Mouse (Mus musculus) hindbrain, embryonic 15.5 days (tissue): ENCODE data around the gene Eci1. TPM values are rescaled to one million over a fixed set of nuclear protein-coding genes. Genes with fewer than 3 reads are reported as not detected.
"Not testable (repeated sequence)": the region's sequence is repeated elsewhere in the genome, so short reads cannot be mapped to it uniquely, and the experiment has no call there.

Experiments used
- ATAC-seq: fragments of 200-750 bp; cut with Nextera tagmentation; 2 replicates; pipeline ENCODE4 v1.8.0; 2017; ENCODE audit warnings: low read depth, moderate number of reproducible peaks, moderate TSS enrichment; ENCODE audit not compliant: low FRiP score
- H3K27ac ChIP-seq: fragments of 300-500 bp; sonication (generic); replicated peaks from 2 replicates; pipeline ENCODE4 v1.5.1; 2015; ENCODE audit warnings: mild to moderate bottlenecking, inconsistent platforms
- H3K27me3 ChIP-seq: fragments of 300-500 bp; sonication (generic); 2 replicates; pipeline ENCODE4 v1.6.1; 2015; ENCODE audit warnings: control low read depth, inconsistent platforms
- H3K36me3 ChIP-seq: fragments of 300-500 bp; sonication (generic); 2 replicates; pipeline ENCODE4 v1.6.1; 2015; ENCODE audit warnings: control low read depth, inconsistent platforms
- H3K4me1 ChIP-seq: fragments of 300-500 bp; sonication (generic); replicated peaks from 2 replicates; pipeline ENCODE4 v1.6.1; 2015; ENCODE audit warnings: control low read depth, inconsistent platforms
- H3K4me2 ChIP-seq: fragments of 300-500 bp; sonication (generic); 2 replicates; pipeline ENCODE4 v1.6.1; 2015; ENCODE audit warnings: moderate library complexity, mild to moderate bottlenecking, inconsistent platforms
- H3K4me3 ChIP-seq: fragments of 300-500 bp; sonication (generic); 2 replicates; pipeline ENCODE4 v1.5.1; 2015; ENCODE audit warnings: mild to moderate bottlenecking, inconsistent platforms
- H3K9ac ChIP-seq: fragments of 300-500 bp; sonication (generic); 2 replicates; pipeline ENCODE4 v1.6.1; 2015; ENCODE audit warnings: inconsistent platforms
- H3K9me3 ChIP-seq: fragments of 300-500 bp; sonication (generic); 2 replicates; pipeline ENCODE4 v1.6.1; 2016; ENCODE audit warnings: control low read depth, inconsistent platforms
- WGBS: fragments of 180-500 bp; shearing (Covaris S2); methylation state at CpG from one replicate; pipeline ENCODE4 v1.1.7; 2015; 5-methylcytosine and 5-hydroxymethylcytosine counted together
- polyA plus RNA-seq: library from polyadenylated mRNA; unstranded; fragments of >200 nt; fragmentation: Nextera tagmentation; extraction: Ambion mirVana; gene quantifications from 2 replicates; pipeline ENCODE4 v1.2.1, GENCODE M21; 2015

Gene Eci1
- polyA plus RNA-seq, 1 experiment from 2014 or later = 48.0 TPM

- peaks cover 38% of the 10 kb centered on the region for H3K4me1 ChIP-seq
- ATAC-seq = no peak
- peaks cover 35% of the 10 kb centered on the region for H3K36me3 ChIP-seq
- no peaks in the 10 kb centered on the region for H3K9me3 ChIP-seq
- peak overlapping the region; percentile 92 for H3K4me2 ChIP-seq
- H3K4me3 ChIP-seq = peak overlapping the region; percentile 81
- H3K27ac ChIP-seq = peak overlapping the region; percentile 89
- peak overlapping the region; percentile 79 for H3K9ac ChIP-seq
- no peaks in the 10 kb centered on the region for H3K27me3 ChIP-seq
- 0% methylated on average over 21 of the region's 21 CpGs for WGBS
Measured at GRCm38 (mm10) chr17:24415011-24415410, 11.4 kb upstream of the Eci1 start.

DNA sequence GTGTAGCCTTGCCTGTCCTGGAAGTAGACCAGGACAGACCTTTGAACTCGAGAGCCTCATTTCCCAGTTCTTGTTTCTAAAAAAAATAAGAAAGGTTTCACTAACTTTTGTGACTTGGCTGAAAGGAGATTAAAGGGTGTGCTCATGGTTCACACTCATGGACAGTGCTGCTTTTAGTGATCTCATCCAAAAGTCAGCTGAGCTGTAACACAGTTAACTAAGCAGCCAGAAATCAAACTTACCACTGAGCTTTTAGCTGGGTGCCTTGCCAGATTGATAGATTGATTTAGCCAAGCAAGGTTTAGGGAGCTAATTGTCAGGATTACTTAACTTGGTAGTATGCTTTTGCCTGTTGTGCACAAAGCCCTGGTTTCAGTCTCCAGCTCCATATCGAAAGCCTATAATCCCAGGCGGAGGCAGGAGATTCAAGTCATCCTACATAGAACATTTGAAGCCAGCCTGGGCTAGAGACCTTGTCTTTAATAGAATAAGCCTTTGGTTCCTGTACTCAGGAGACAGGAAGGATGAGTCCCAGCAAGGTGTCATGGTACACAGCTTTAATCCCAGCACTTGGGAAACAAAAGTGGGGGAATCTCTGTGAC lies 10.3 kb upstream of the Eci1 start:
- H3K9ac ChIP-seq = no peak overlapping the region
- ATAC-seq = no peak

DNA sequence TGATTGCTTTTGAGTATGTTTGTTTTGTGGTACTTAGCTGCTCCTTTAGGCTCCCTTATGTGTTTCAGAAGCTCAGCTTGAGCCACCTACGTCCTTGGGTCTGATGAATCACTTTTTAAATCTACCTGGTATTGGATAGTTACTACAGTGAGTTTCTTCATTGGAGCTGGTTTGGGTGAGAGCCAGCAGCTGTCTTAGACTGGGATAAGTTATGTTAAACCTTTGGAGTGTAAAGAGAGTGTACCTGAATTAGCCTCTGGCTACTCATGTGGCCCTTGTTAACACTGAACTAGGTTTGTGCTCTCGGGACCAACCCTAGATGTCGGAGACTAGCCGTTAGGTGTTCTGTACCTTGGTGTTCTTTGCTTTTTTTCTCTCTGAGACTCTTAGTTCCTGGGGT lies 3.3 kb upstream of the Eci1 start:
- Histone ChIP-seq H3K9me3 (no peaks in the 10 kb centered on the region), H3K36me3 (peaks cover 63% of the 10 kb centered on the region), H3K27me3 (no peaks in the 10 kb centered on the region), H3K9ac (no peak overlapping the region), H3K27ac (no peak overlapping the region), H3K4me2 (no peak overlapping the region), H3K4me1 (peaks cover 12% of the 10 kb centered on the region), H3K4me3 (no peak overlapping the region)
- 93% methylated on average over 4 of the region's 4 CpGs for WGBS
- ATAC-seq = no peak

More for the DNA sequence above, 10.3 kb upstream of the Eci1 start:
- 85% methylated on average over 3 of the region's 3 CpGs for WGBS
- Histone ChIP-seq H3K27me3 (no peaks in the 10 kb centered on the region), H3K9me3 (no peaks in the 10 kb centered on the region), H3K4me2 (peak overlapping the region; percentile 92), H3K27ac (no peak overlapping the region), H3K4me3 (peak overlapping the region; percentile 81), H3K36me3 (peaks cover 38% of the 10 kb centered on the region), H3K4me1 (peaks cover 38% of the 10 kb centered on the region)

- Histone ChIP-seq H3K27ac (no peak overlapping the region), H3K4me3 (no peak overlapping the region), H3K36me3 (peaks cover 52% of the 10 kb centered on the region), H3K4me1 (peaks cover 16% of the 10 kb centered on the region), H3K4me2 (no peak overlapping the region), H3K27me3 (no peaks in the 10 kb centered on the region), H3K9ac (no peak overlapping the region), H3K9me3 (no peaks in the 10 kb centered on the region)
- ATAC-seq = no peak
- 94% methylated on average over 5 of the region's 5 CpGs for WGBS
Measured at GRCm38 (mm10) chr17:24424489-24424888, 2.0 kb upstream of the Eci1 start.

- H3K4me1 ChIP-seq = peaks cover 16% of the 10 kb centered on the region
- H3K9me3 ChIP-seq, ATAC-seq, H3K9ac ChIP-seq, H3K4me3 ChIP-seq, H3K27ac ChIP-seq, H3K27me3 ChIP-seq, H3K4me2 ChIP-seq: not testable (repeated sequence)
- WGBS = 86% methylated on average over 6 of the region's 8 CpGs
- H3K36me3 ChIP-seq = peaks cover 44% of the 10 kb centered on the region
Measured at GRCm38 (mm10) chr17:24425326-24425725, 1.1 kb upstream of the Eci1 start.

GRCm38 (mm10) chr17:24425905-24426304 lies 536 bp upstream of the Eci1 start:
- no peak overlapping the region for H3K4me3 ChIP-seq
- ATAC-seq = no peak
- peak overlapping the region; percentile 64 for H3K4me2 ChIP-seq
- peaks cover 39% of the 10 kb centered on the region for H3K36me3 ChIP-seq
- WGBS = 90% methylated on average over 7 of the region's 7 CpGs
- H3K9me3 ChIP-seq = no peaks in the 10 kb centered on the region
- no peaks in the 10 kb centered on the region for H3K27me3 ChIP-seq
- H3K27ac ChIP-seq = peak overlapping the region; percentile 93
- peaks cover 16% of the 10 kb centered on the region for H3K4me1 ChIP-seq
- H3K9ac ChIP-seq = no peak overlapping the region

GRCm38 (mm10) chr17:24427170-24427557 lies 723 bp downstream of the Eci1 start:
- Histone ChIP-seq H3K36me3 (peaks cover 27% of the 10 kb centered on the region), H3K4me1 (peaks cover 16% of the 10 kb centered on the region), H3K27ac (peak overlapping the region; percentile 93), H3K4me3 (peak overlapping the region; percentile 58), H3K27me3 (no peaks in the 10 kb centered on the region), H3K4me2 (peak overlapping the region; percentile 64), H3K9me3 (no peaks in the 10 kb centered on the region), H3K9ac (peak overlapping the region; percentile 70; the same call in 1 of the 2 replicates)
- 7% methylated on average over 8 of the region's 8 CpGs for WGBS
- no peak for ATAC-seq

- no peak for ATAC-seq
- peaks cover 7% of the 10 kb centered on the region for H3K36me3 ChIP-seq
- no peaks in the 10 kb centered on the region for H3K9me3 ChIP-seq
- H3K4me3 ChIP-seq = no peak overlapping the region
- H3K9ac ChIP-seq = no peak overlapping the region
- WGBS = 81% methylated on average over 14 of the region's 14 CpGs
- H3K27me3 ChIP-seq = no peaks in the 10 kb centered on the region
- no peak overlapping the region for H3K27ac ChIP-seq
- no peak overlapping the region for H3K4me2 ChIP-seq
- H3K4me1 ChIP-seq = peaks cover 16% of the 10 kb centered on the region
Measured at GRCm38 (mm10) chr17:24429201-24429983, 3.0 kb downstream of the Eci1 start.

DNA sequence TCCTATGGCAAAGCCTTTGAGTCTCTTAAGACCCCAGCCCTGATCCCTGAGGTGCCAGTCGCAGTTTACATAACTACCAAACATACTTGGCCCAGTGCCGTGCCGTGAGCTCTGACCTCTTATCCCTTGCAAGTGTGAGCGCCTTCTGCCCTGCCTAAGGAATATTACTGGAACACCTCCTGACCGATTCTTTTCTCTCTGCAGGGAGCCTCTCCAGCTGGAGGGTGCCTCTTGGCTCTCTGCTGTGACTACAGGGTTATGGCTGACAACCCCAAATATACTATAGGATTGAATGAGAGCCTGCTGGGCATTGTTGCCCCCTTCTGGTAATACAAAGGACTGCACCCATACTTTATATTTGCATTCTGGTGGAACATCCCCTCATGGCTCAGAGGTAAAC lies 10.6 kb downstream of the Eci1 start:
- H3K4me1 ChIP-seq = no peaks in the 10 kb centered on the region
- H3K4me3 ChIP-seq = no peak overlapping the region
- no peak overlapping the region for H3K9ac ChIP-seq
- no peak overlapping the region for H3K27ac ChIP-seq
- H3K27me3 ChIP-seq = no peaks in the 10 kb centered on the region
- 78% methylated on average over 5 of the region's 5 CpGs for WGBS
- H3K9me3 ChIP-seq = no peaks in the 10 kb centered on the region
- no peak overlapping the region for H3K4me2 ChIP-seq
- peaks cover 28% of the 10 kb centered on the region for H3K36me3 ChIP-seq
- 0 out of 2 replicates have a peak, but pooled peaks have one; percentile 15 for ATAC-seq

DNA sequence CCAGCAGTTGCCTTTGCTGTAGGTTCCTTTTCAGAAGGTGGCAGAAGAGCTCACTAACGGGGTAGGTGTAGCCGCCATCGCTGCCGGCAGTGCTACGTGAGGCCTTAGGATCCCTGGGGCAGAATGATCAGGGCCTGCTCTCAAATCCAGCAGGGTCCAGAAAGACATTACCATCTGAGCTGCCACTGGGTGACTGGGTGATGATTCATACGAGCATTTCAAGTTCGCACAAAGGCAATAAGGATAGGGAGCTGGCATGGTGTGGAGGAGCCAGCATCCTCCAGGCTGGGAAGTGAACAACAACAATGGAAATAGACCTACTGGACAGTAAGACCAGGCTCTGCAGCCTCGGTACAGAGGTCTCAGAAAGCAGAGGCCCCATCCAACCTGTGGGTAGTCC lies 13.9 kb downstream of the Eci1 start:
- no peaks in the 10 kb centered on the region for H3K27me3 ChIP-seq
- no peaks in the 10 kb centered on the region for H3K9me3 ChIP-seq
- no peak overlapping the region for H3K4me3 ChIP-seq
- H3K4me1 ChIP-seq = no peaks in the 10 kb centered on the region
- no peak overlapping the region for H3K27ac ChIP-seq
- WGBS = 86% methylated on average over 8 of the region's 8 CpGs
- no peak for ATAC-seq
- H3K4me2 ChIP-seq = no peak overlapping the region
- H3K9ac ChIP-seq = no peak overlapping the region
- peaks cover 49% of the 10 kb centered on the region for H3K36me3 ChIP-seq

DNA sequence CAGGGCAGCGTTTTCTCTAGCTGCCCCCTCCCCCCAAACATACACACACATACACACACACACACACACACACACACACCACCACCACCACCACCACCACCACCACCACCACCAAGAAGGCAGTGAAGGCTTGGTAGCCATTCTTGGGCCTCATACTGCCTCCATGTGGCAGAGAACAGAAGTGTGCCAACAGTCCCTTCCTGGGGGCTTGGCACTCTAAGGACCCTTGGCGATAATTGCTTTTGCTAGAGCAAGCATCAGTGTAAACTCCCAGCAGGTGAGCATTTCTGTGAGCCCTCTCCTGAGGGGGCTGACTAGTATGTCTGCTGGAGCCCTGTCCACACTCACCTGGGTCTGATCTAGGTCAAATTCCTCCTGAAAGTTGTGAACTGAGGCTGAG lies 14.7 kb downstream of the Eci1 start:
- Histone ChIP-seq H3K27me3 (no peaks in the 10 kb centered on the region), H3K4me2 (no peak overlapping the region), H3K4me1 (no peaks in the 10 kb centered on the region), H3K9me3 (no peaks in the 10 kb centered on the region), H3K36me3 (peaks cover 57% of the 10 kb centered on the region), H3K9ac (no peak overlapping the region), H3K4me3 (no peak overlapping the region), H3K27ac (no peak overlapping the region)
- ATAC-seq = no peak
- WGBS = 43% methylated on average over 2 of the region's 2 CpGs

DNA sequence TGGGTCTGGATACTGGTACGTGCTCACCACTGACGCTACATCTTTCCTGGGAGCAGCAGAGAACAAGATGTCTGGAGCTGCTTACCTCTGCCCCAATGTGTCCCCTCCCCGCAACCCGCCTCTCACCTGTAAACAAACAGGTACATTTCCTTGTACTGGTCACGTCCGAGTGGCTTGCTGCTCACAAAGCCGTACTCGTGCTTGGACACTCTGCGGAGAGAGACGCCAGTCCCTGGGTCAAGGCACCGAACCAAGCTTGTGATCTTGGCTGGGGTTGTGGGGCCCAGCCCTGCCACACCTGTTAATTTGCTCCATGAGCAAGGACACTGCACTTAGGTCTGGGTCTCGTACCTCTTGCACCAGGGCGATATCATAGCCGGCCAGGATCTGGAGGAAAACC lies 15.7 kb downstream of the Eci1 start:
- Histone ChIP-seq H3K36me3 (peaks cover 66% of the 10 kb centered on the region), H3K4me1 (no peaks in the 10 kb centered on the region), H3K9ac (no peak overlapping the region), H3K27me3 (no peaks in the 10 kb centered on the region), H3K27ac (no peak overlapping the region), H3K4me2 (no peak overlapping the region), H3K9me3 (no peaks in the 10 kb centered on the region), H3K4me3 (no peak overlapping the region)
- no peak for ATAC-seq
- 90% methylated on average over 14 of the region's 14 CpGs for WGBS
